In genomic region chr13:28671543-28671942, GRCm38 (mm10) we compare ENCODE assay signal across 20 mouse cellular contexts.
DNase-seq lines count a peak whose midpoint lies in the region; ATAC-seq lines count a peak whose summit lies in the region.
"Had no signal": no experiment of that assay in that cellular context is flagged by ENCODE, and none has a peak within 500 bp of the region (broad histone marks: within the 10 kb centered on the region; RNA-seq: fewer than 3 reads in every experiment).

No protein-coding gene starts in this region.

- whole genome bisulfite sequencing in hindbrain, embryonic 15.5 days, result 47% methylated on average over 11 of the region's 11 CpGs
- 57% methylated on average over 11 of the region's 11 CpGs for WGBS in hindbrain, embryonic 16.5 days
- WGBS in kidney, embryonic 16.5 days, result 25% methylated on average over 11 of the region's 11 CpGs
- 54% methylated on average over 11 of the region's 11 CpGs for WGBS in intestine, embryonic 15.5 days
- 77% methylated on average over 11 of the region's 11 CpGs for WGBS in liver, embryonic 12.5 days (ENCODE audit: insufficient replicate concordance)

- peak; percentile 50 for DNase-seq in kidney, adult 18-20 months
- DNase-seq in retina, embryonic 14.5 days (ENCODE audit: low spot score), result peak; percentile 20
- DNase-seq in urinary bladder, postnatal 36 days (ENCODE audit: low spot score in 2 of 2), result no peak
- DNase-seq: adrenal gland, postnatal 14 days; cerebellum, adult 2 months; heart, adult 11 months; lung, postnatal 14 days; right cerebral cortex, postnatal 4 days; thymus, adult 2 months had no signal

- H3K9me3 ChIP-seq in hindbrain, embryonic 15.5 days, result no peaks in the 10 kb centered on the region
- no peaks in the 10 kb centered on the region for H3K9me3 ChIP-seq in hindbrain, embryonic 16.5 days (ENCODE audit: control insufficient read depth, low read length)
- H3K9me3 ChIP-seq in kidney, embryonic 16.5 days (ENCODE audit: low read length), result no peaks in the 10 kb centered on the region
- H3K9me3 ChIP-seq in intestine, embryonic 15.5 days, result no peaks in the 10 kb centered on the region
- H3K9me3 ChIP-seq in liver, embryonic 12.5 days (replicated peaks), result no peaks in the 10 kb centered on the region
- H3K9me3 ChIP-seq: forebrain, embryonic 12.5 days; heart, embryonic 15.5 days; limb, embryonic 12.5 days; liver, embryonic 15.5 days; neural tube, embryonic 12.5 days had no signal

- no peaks in the 10 kb centered on the region for H3K36me3 ChIP-seq in hindbrain, embryonic 15.5 days
- H3K36me3 ChIP-seq in hindbrain, embryonic 16.5 days (ENCODE audit: control insufficient read depth, insufficient read depth, low read length), result no peaks in the 10 kb centered on the region
- H3K36me3 ChIP-seq in kidney, embryonic 16.5 days (ENCODE audit: insufficient read depth, low read length), result no peaks in the 10 kb centered on the region
- H3K36me3 ChIP-seq in intestine, embryonic 15.5 days, result no peaks in the 10 kb centered on the region
- no peaks in the 10 kb centered on the region for H3K36me3 ChIP-seq in liver, embryonic 12.5 days
- H3K36me3 ChIP-seq: heart, embryonic 15.5 days; liver, embryonic 15.5 days; neural tube, embryonic 12.5 days had no signal

- no peak overlapping the region for H3K9ac ChIP-seq in hindbrain, embryonic 15.5 days
- no peak overlapping the region for H3K9ac ChIP-seq in hindbrain, embryonic 16.5 days (ENCODE audit: low read depth, low read length)
- H3K9ac ChIP-seq in kidney, embryonic 16.5 days (replicated peaks; ENCODE audit: low read length), result 0 out of 2 replicates have a peak overlapping the region, but pooled peaks have one; percentile 4
- no peak overlapping the region for H3K9ac ChIP-seq in intestine, embryonic 15.5 days
- H3K9ac ChIP-seq in liver, embryonic 12.5 days, result no peak overlapping the region
- H3K9ac ChIP-seq: forebrain, embryonic 12.5 days; heart, embryonic 15.5 days; limb, embryonic 12.5 days; liver, embryonic 15.5 days; neural tube, embryonic 12.5 days had no signal

- ATAC-seq in hindbrain, embryonic 15.5 days (ENCODE audit: low FRiP score, low read depth), result peak; percentile 61; the same call in 1 of the 2 replicates
- no peak for ATAC-seq in hindbrain, embryonic 16.5 days
- peak; percentile 69; the same call in 1 of the 2 replicates for ATAC-seq in kidney, embryonic 16.5 days (ENCODE audit: low FRiP score, low TSS enrichment)
- no peak for ATAC-seq in intestine, embryonic 15.5 days
- no peak for ATAC-seq in liver, embryonic 12.5 days
- ATAC-seq: activated CD4-positive, CD25-positive, alpha-beta regulatory T cell, adult 4 months had no signal

- no peak overlapping the region for H3K4me3 ChIP-seq in hindbrain, embryonic 15.5 days
- no peak overlapping the region for H3K4me3 ChIP-seq in hindbrain, embryonic 16.5 days (ENCODE audit: low read length)
- H3K4me3 ChIP-seq in kidney, embryonic 16.5 days (ENCODE audit: low read length), result 0 out of 2 replicates have a peak overlapping the region, but pooled peaks have one; percentile 2
- H3K4me3 ChIP-seq in intestine, embryonic 15.5 days (replicated peaks), result no peak overlapping the region
- H3K4me3 ChIP-seq in liver, embryonic 12.5 days, result no peak overlapping the region
- H3K4me3 ChIP-seq: forebrain, embryonic 12.5 days; heart, embryonic 15.5 days; limb, embryonic 12.5 days; liver, embryonic 15.5 days; neural tube, embryonic 12.5 days had no signal

- no peak overlapping the region for H3K4me2 ChIP-seq in hindbrain, embryonic 15.5 days
- H3K4me2 ChIP-seq in hindbrain, embryonic 16.5 days (ENCODE audit: low read length), result no peak overlapping the region
- peak overlapping the region; percentile 38 for H3K4me2 ChIP-seq in kidney, embryonic 16.5 days (replicated peaks; ENCODE audit: low read depth, low read length)
- H3K4me2 ChIP-seq in intestine, embryonic 15.5 days (replicated peaks), result no peak overlapping the region
- no peak overlapping the region for H3K4me2 ChIP-seq in liver, embryonic 12.5 days
- H3K4me2 ChIP-seq: forebrain, embryonic 12.5 days; heart, embryonic 15.5 days; limb, embryonic 12.5 days; liver, embryonic 15.5 days; neural tube, embryonic 12.5 days had no signal

- no peak overlapping the region for H3K27ac ChIP-seq in hindbrain, embryonic 15.5 days (replicated peaks)
- no peak overlapping the region for H3K27ac ChIP-seq in hindbrain, embryonic 16.5 days (ENCODE audit: low read depth, low read length)
- 0 out of 2 replicates have a peak overlapping the region, but pooled peaks have one; percentile 20 for H3K27ac ChIP-seq in kidney, embryonic 16.5 days (ENCODE audit: low read length)
- no peak overlapping the region for H3K27ac ChIP-seq in intestine, embryonic 15.5 days
- H3K27ac ChIP-seq in liver, embryonic 12.5 days, result no peak overlapping the region
- H3K27ac ChIP-seq: forebrain, embryonic 12.5 days; heart, embryonic 15.5 days; limb, embryonic 12.5 days; liver, embryonic 15.5 days; neural tube, embryonic 12.5 days had no signal

- H3K27me3 ChIP-seq in hindbrain, embryonic 15.5 days, result no peaks in the 10 kb centered on the region
- H3K27me3 ChIP-seq in hindbrain, embryonic 16.5 days (replicated peaks; ENCODE audit: control insufficient read depth, insufficient read depth, low read length), result no peaks in the 10 kb centered on the region
- no peaks in the 10 kb centered on the region for H3K27me3 ChIP-seq in kidney, embryonic 16.5 days (ENCODE audit: insufficient read depth, low read length)
- no peaks in the 10 kb centered on the region for H3K27me3 ChIP-seq in intestine, embryonic 15.5 days (replicated peaks)
- no peaks in the 10 kb centered on the region for H3K27me3 ChIP-seq in liver, embryonic 12.5 days (replicated peaks)
- H3K27me3 ChIP-seq: forebrain, embryonic 12.5 days; heart, embryonic 15.5 days; limb, embryonic 12.5 days; liver, embryonic 15.5 days; neural tube, embryonic 12.5 days had no signal

- no peaks in the 10 kb centered on the region for H3K4me1 ChIP-seq in hindbrain, embryonic 15.5 days (replicated peaks)
- no peaks in the 10 kb centered on the region for H3K4me1 ChIP-seq in hindbrain, embryonic 16.5 days (ENCODE audit: control insufficient read depth, insufficient read depth, low read depth, low read length)
- H3K4me1 ChIP-seq in kidney, embryonic 16.5 days (ENCODE audit: insufficient read depth, low read length), result peaks cover 25% of the 10 kb centered on the region
- H3K4me1 ChIP-seq in intestine, embryonic 15.5 days (replicated peaks), result 0 out of 2 replicates have a peak, but pooled peaks cover 3% of the 10 kb centered on the region
- H3K4me1 ChIP-seq in liver, embryonic 12.5 days, result peaks cover 8% of the 10 kb centered on the region; the same call in 1 of the 2 replicates
- H3K4me1 ChIP-seq: liver, embryonic 15.5 days had no signal

Comparison
In these comparisons a context has a peak if more than half of its experiments do, and no peak if none do; other contexts are left out.
1. ATAC-seq: peak in hindbrain, embryonic 15.5 days (single experiment) and kidney, embryonic 16.5 days (single experiment); none in hindbrain, embryonic 16.5 days (single experiment), intestine, embryonic 15.5 days (single experiment) and liver, embryonic 12.5 days (single experiment).
2. DNase-seq: peak in kidney, adult 18-20 months (single experiment) and retina, embryonic 14.5 days (single experiment); none in urinary bladder, postnatal 36 days (0 of 2).